Mouse (Mus musculus): ENCODE measurements at regions not wholly inside any gene's neighbourhood (a gene's known extent, or its start where the extent isn't known, plus 50 kb on each side); places are given as distances from the start of the nearest gene placed in this dataset.

- Histone ChIP-seq H3K27ac (no peak overlapping the region), H3K9me3 (ENCODE audit: control insufficient read depth, low read length) (0 out of 2 replicates have a peak, but pooled peaks cover 4% of the 10 kb centered on the region), H3K4me2 (replicated peaks) (no peak overlapping the region), H3K4me1 (replicated peaks; ENCODE audit: control insufficient read depth, insufficient read depth, low read length) (no peaks in the 10 kb centered on the region; the same call in 1 of the 2 replicates), H3K27me3 (ENCODE audit: control insufficient read depth, insufficient read depth, low read length) (no peaks in the 10 kb centered on the region), H3K4me3 (replicated peaks; ENCODE audit: low read length) (no peak overlapping the region), H3K9ac (no peak overlapping the region), H3K36me3 (replicated peaks; ENCODE audit: control insufficient read depth, insufficient read depth) (no peaks in the 10 kb centered on the region)
- no peak for ATAC-seq (ENCODE audit: low FRiP score)
- 92% methylated on average over 4 of the region's 4 CpGs for WGBS
- DNase-seq (ENCODE audit: low spot score): no peak
Measured at GRCm38 (mm10) chr9:84280898-84281297, 356.0 kb downstream of the Bckdhb start.

GRCm38 (mm10) chr9:84281610-84282009 lies 356.7 kb downstream of the Bckdhb start:
- no peak overlapping the region for H3K4me3 ChIP-seq (replicated peaks; ENCODE audit: low read length)
- peaks cover 7% of the 10 kb centered on the region for H3K4me1 ChIP-seq (replicated peaks; ENCODE audit: control insufficient read depth, insufficient read depth, low read length)
- no peaks in the 10 kb centered on the region for H3K27me3 ChIP-seq (ENCODE audit: control insufficient read depth, insufficient read depth, low read length)
- H3K9me3 ChIP-seq (ENCODE audit: control insufficient read depth, low read length): 0 out of 2 replicates have a peak, but pooled peaks cover 4% of the 10 kb centered on the region
- peak; percentile 61; the same call in 1 of the 2 replicates for ATAC-seq (ENCODE audit: low FRiP score)
- WGBS: 40% methylated on average over 3 of the region's 3 CpGs
- no peak overlapping the region for H3K27ac ChIP-seq
- no peak for DNase-seq (ENCODE audit: low spot score)
- no peak overlapping the region for H3K9ac ChIP-seq
- no peak overlapping the region for H3K4me2 ChIP-seq (replicated peaks)
- H3K36me3 ChIP-seq (replicated peaks; ENCODE audit: control insufficient read depth, insufficient read depth): no peaks in the 10 kb centered on the region

GRCm38 (mm10) chr9:84283296-84283695 lies 358.4 kb downstream of the Bckdhb start:
- Histone ChIP-seq H3K36me3 (replicated peaks; ENCODE audit: control insufficient read depth, insufficient read depth) (no peaks in the 10 kb centered on the region), H3K4me3 (replicated peaks; ENCODE audit: low read length) (no peak overlapping the region), H3K4me1 (replicated peaks; ENCODE audit: control insufficient read depth, insufficient read depth, low read length) (peaks cover 8% of the 10 kb centered on the region), H3K9ac (no peak overlapping the region), H3K9me3 (ENCODE audit: control insufficient read depth, low read length) (0 out of 2 replicates have a peak, but pooled peaks cover 4% of the 10 kb centered on the region), H3K27me3 (ENCODE audit: control insufficient read depth, insufficient read depth, low read length) (no peaks in the 10 kb centered on the region), H3K27ac (no peak overlapping the region), H3K4me2 (replicated peaks) (no peak overlapping the region)
- no peak for DNase-seq (ENCODE audit: low spot score)
- ATAC-seq (ENCODE audit: low FRiP score): no peak
- 86% methylated on average over 4 of the region's 6 CpGs for WGBS

- WGBS: 16% methylated on average over 4 of the region's 4 CpGs
- no peak overlapping the region for H3K4me2 ChIP-seq (replicated peaks)
- no peaks in the 10 kb centered on the region for H3K36me3 ChIP-seq (replicated peaks; ENCODE audit: control insufficient read depth, insufficient read depth)
- H3K9me3 ChIP-seq (ENCODE audit: control insufficient read depth, low read length): 0 out of 2 replicates have a peak, but pooled peaks cover 4% of the 10 kb centered on the region
- ATAC-seq (ENCODE audit: low FRiP score) (peak; percentile 53; the same call in 1 of the 2 replicates), DNase-seq (ENCODE audit: low spot score) (peak; percentile 63)
- H3K4me3 ChIP-seq (replicated peaks; ENCODE audit: low read length): no peak overlapping the region
- no peak overlapping the region for H3K27ac ChIP-seq
- peaks cover 8% of the 10 kb centered on the region for H3K4me1 ChIP-seq (replicated peaks; ENCODE audit: control insufficient read depth, insufficient read depth, low read length)
- no peak overlapping the region for H3K9ac ChIP-seq
- H3K27me3 ChIP-seq (ENCODE audit: control insufficient read depth, insufficient read depth, low read length): no peaks in the 10 kb centered on the region
Measured at GRCm38 (mm10) chr9:84285604-84286003, 360.7 kb downstream of the Bckdhb start.

- no peak for DNase-seq (ENCODE audit: low spot score)
Measured at GRCm38 (mm10) chr9:84295891-84296290, 370.9 kb downstream of the Bckdhb start.

GRCm38 (mm10) chr9:84296456-84296855 lies 371.5 kb downstream of the Bckdhb start:
- H3K4me3 ChIP-seq (replicated peaks; ENCODE audit: low read length): no peak overlapping the region
- no peaks in the 10 kb centered on the region for H3K36me3 ChIP-seq (replicated peaks; ENCODE audit: control insufficient read depth, insufficient read depth)
- no peaks in the 10 kb centered on the region for H3K27me3 ChIP-seq (ENCODE audit: control insufficient read depth, insufficient read depth, low read length)
- no peaks in the 10 kb centered on the region for H3K4me1 ChIP-seq (replicated peaks; ENCODE audit: control insufficient read depth, insufficient read depth, low read length)
- H3K27ac ChIP-seq: no peak overlapping the region
- ATAC-seq (ENCODE audit: low FRiP score) (no peak), DNase-seq (ENCODE audit: low spot score) (no peak)
- no peak overlapping the region for H3K9ac ChIP-seq
- 86% methylated on average over 3 of the region's 3 CpGs for WGBS
- no peaks in the 10 kb centered on the region for H3K9me3 ChIP-seq (ENCODE audit: control insufficient read depth, low read length)
- no peak overlapping the region for H3K4me2 ChIP-seq (replicated peaks)

More at GRCm38 (mm10) chr9:84295891-84296290, 370.9 kb downstream of the Bckdhb start:
- H3K9ac ChIP-seq: no peak overlapping the region
- H3K27me3 ChIP-seq (ENCODE audit: control insufficient read depth, insufficient read depth, low read length): no peaks in the 10 kb centered on the region
- H3K27ac ChIP-seq: no peak overlapping the region
- H3K36me3 ChIP-seq (replicated peaks; ENCODE audit: control insufficient read depth, insufficient read depth): no peaks in the 10 kb centered on the region
- WGBS: 13% methylated on average over 1 of the region's 1 CpGs
- no peak for ATAC-seq (ENCODE audit: low FRiP score)
- H3K9me3 ChIP-seq (ENCODE audit: control insufficient read depth, low read length): no peaks in the 10 kb centered on the region
- no peak overlapping the region for H3K4me2 ChIP-seq (replicated peaks)
- H3K4me3 ChIP-seq (replicated peaks; ENCODE audit: low read length): no peak overlapping the region
- no peaks in the 10 kb centered on the region for H3K4me1 ChIP-seq (replicated peaks; ENCODE audit: control insufficient read depth, insufficient read depth, low read length)

GRCm38 (mm10) chr9:84304398-84304797 lies 379.5 kb downstream of the Bckdhb start:
- no peak overlapping the region for H3K4me3 ChIP-seq (replicated peaks; ENCODE audit: low read length)
- no peaks in the 10 kb centered on the region for H3K36me3 ChIP-seq (replicated peaks; ENCODE audit: control insufficient read depth, insufficient read depth)
- WGBS: 94% methylated on average over 2 of the region's 2 CpGs
- H3K9me3 ChIP-seq (ENCODE audit: control insufficient read depth, low read length): no peaks in the 10 kb centered on the region
- H3K4me1 ChIP-seq (replicated peaks; ENCODE audit: control insufficient read depth, insufficient read depth, low read length): no peaks in the 10 kb centered on the region
- H3K9ac ChIP-seq: no peak overlapping the region
- H3K27ac ChIP-seq: no peak overlapping the region
- DNase-seq (ENCODE audit: low spot score) (no peak), ATAC-seq (ENCODE audit: low FRiP score) (no peak)
- H3K27me3 ChIP-seq (ENCODE audit: control insufficient read depth, insufficient read depth, low read length): no peaks in the 10 kb centered on the region
- H3K4me2 ChIP-seq (replicated peaks): no peak overlapping the region

GRCm38 (mm10) chr9:84318811-84319210 lies 393.9 kb downstream of the Bckdhb start:
- Histone ChIP-seq H3K4me2 (replicated peaks) (no peak overlapping the region), H3K4me1 (replicated peaks; ENCODE audit: control insufficient read depth, insufficient read depth, low read length) (no peaks in the 10 kb centered on the region), H3K36me3 (replicated peaks; ENCODE audit: control insufficient read depth, insufficient read depth) (no peaks in the 10 kb centered on the region), H3K27ac (no peak overlapping the region), H3K9me3 (ENCODE audit: control insufficient read depth, low read length) (no peaks in the 10 kb centered on the region), H3K4me3 (replicated peaks; ENCODE audit: low read length) (no peak overlapping the region), H3K27me3 (ENCODE audit: control insufficient read depth, insufficient read depth, low read length) (no peaks in the 10 kb centered on the region), H3K9ac (no peak overlapping the region)
- ATAC-seq (ENCODE audit: low FRiP score) (no peak; the same call in 1 of the 2 replicates), DNase-seq (ENCODE audit: low spot score) (peak; percentile 45)
- WGBS: 64% methylated on average over 2 of the region's 2 CpGs

- ATAC-seq (ENCODE audit: low FRiP score): no peak
- DNase-seq (ENCODE audit: low spot score): no peak
- no peaks in the 10 kb centered on the region for H3K9me3 ChIP-seq (ENCODE audit: control insufficient read depth, low read length)
- no peak overlapping the region for H3K27ac ChIP-seq
- H3K4me3 ChIP-seq (replicated peaks; ENCODE audit: low read length): no peak overlapping the region
- WGBS: 44% methylated on average over 2 of the region's 2 CpGs
- no peaks in the 10 kb centered on the region for H3K36me3 ChIP-seq (replicated peaks; ENCODE audit: control insufficient read depth, insufficient read depth)
- H3K4me1 ChIP-seq (replicated peaks; ENCODE audit: control insufficient read depth, insufficient read depth, low read length): no peaks in the 10 kb centered on the region
- H3K27me3 ChIP-seq (ENCODE audit: control insufficient read depth, insufficient read depth, low read length): no peaks in the 10 kb centered on the region
- no peak overlapping the region for H3K9ac ChIP-seq
- H3K4me2 ChIP-seq (replicated peaks): no peak overlapping the region
Measured at GRCm38 (mm10) chr9:84319338-84319737, 394.4 kb downstream of the Bckdhb start.

GRCm38 (mm10) chr9:84323145-84323544 lies 398.2 kb downstream of the Bckdhb start:
- DNase-seq (ENCODE audit: low spot score) (no peak), ATAC-seq (ENCODE audit: low FRiP score) (no peak)
- Histone ChIP-seq H3K4me3 (replicated peaks; ENCODE audit: low read length) (no peak overlapping the region), H3K9ac (no peak overlapping the region), H3K36me3 (replicated peaks; ENCODE audit: control insufficient read depth, insufficient read depth) (no peaks in the 10 kb centered on the region), H3K27me3 (ENCODE audit: control insufficient read depth, insufficient read depth, low read length) (no peaks in the 10 kb centered on the region), H3K9me3 (ENCODE audit: control insufficient read depth, low read length) (no peaks in the 10 kb centered on the region), H3K4me1 (replicated peaks; ENCODE audit: control insufficient read depth, insufficient read depth, low read length) (no peaks in the 10 kb centered on the region), H3K27ac (no peak overlapping the region), H3K4me2 (replicated peaks) (no peak overlapping the region)
- WGBS: 45% methylated on average over 2 of the region's 2 CpGs
